Mouse (Mus musculus) CD4-positive, CD25-positive, alpha-beta regulatory T cell, adult 4 months (primary cell): ENCODE results near the gene Gm20489. TPM values are rescaled to one million over a fixed set of nuclear protein-coding genes. Genes with fewer than 3 reads are reported as not detected.

ENCODE experiments used
- ATAC-seq: one replicate; pipeline ENCODE4 v1.8.0; 2017
- polyA plus RNA-seq, 2 experiments: library from polyadenylated mRNA; unstranded; fragments of 100-300 nt; shearing (Covaris generic); gene quantifications; one replicate each; pipeline ENCODE4 v1.2.1; 2017

The Gm20489 gene
- polyA plus RNA-seq, 2 experiments from 2014 or later, result 0.42 TPM; not detected in 1

DNA sequence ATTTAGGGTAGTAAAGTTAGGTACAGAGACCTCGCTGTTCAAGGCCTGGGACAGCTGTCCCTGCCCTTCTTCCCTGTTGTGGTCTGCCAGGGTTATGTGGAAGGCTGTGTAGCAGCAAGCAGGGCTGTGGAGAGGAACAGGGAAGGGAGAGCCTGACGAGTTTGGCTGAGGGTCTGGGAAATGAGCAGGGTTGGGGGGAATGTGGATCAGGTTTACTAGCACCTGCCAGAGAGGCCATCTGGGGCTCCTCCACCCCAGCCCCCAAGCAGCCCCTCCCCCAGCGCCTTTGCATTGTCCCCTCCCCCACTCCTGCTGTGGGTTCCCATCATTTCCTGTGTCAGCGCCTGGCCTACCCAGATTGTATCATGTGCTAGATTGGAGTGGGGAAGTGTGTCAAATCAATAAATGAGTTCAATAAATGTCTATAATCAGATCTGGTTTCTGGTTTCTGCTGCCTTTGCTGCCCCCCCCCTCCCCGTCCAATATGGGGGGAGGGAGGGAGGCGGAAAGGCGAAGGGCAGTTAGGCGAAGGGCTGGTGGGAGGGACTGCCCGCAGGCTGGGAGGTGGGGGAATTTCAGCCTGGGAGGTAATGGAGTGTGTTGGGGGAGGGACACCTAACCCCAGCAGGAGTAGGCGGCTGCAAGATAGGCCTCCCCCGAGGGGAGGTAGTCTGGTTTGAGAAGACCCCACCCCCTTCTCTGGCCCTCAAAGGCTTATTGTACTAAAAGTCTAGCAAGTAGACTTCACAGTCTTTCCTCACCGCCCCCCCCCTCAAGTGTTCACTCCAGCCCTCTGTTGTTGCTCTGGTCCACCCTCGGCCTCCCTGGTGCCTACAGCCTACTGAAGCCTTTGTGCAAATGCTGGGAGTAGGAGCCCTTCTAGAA lies 8.1 kb downstream of the Gm20489 start:
- ATAC-seq, result peak; percentile 26

DNA sequence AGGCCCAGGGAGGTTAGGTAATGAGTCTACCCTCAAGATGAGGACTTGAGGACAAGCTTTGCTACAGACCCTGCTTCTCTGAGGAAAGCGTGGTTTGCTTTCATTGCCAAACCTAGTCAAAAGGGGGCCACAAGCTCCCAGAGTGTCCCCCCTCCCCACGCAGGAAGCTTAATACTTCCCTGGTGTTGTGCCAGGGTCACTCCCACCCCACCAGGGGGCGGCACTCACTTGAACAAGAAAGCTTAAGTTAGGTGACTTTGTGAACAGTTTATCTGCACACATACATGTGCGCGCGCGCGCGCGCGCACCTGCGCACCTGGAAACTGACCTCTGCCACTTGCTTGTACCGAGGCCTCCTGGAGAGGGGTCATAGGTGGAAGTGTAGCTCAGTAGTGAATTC lies 12.2 kb downstream of the Gm20489 start:
- no peak for ATAC-seq

DNA sequence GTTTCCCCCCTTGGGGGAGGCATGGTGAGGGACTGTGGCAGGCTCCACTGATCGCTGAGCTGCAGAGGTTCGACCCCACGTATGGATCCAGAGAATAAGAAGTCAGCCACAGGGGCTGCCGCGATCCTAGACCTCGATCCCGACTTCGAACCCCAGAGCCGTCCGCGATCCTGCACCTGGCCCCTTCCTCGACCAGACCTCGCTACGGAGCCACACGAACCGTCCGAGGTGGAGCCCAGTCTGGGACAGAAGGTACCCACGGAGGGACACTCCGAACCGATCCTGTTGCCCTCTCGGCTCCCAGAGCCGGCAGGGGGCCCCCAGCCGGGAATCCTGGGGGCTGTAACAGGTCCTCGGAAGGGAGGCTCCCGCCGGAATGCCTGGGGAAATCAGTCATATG lies 14.1 kb downstream of the Gm20489 start:
- ATAC-seq, result peak; percentile 16

DNA sequence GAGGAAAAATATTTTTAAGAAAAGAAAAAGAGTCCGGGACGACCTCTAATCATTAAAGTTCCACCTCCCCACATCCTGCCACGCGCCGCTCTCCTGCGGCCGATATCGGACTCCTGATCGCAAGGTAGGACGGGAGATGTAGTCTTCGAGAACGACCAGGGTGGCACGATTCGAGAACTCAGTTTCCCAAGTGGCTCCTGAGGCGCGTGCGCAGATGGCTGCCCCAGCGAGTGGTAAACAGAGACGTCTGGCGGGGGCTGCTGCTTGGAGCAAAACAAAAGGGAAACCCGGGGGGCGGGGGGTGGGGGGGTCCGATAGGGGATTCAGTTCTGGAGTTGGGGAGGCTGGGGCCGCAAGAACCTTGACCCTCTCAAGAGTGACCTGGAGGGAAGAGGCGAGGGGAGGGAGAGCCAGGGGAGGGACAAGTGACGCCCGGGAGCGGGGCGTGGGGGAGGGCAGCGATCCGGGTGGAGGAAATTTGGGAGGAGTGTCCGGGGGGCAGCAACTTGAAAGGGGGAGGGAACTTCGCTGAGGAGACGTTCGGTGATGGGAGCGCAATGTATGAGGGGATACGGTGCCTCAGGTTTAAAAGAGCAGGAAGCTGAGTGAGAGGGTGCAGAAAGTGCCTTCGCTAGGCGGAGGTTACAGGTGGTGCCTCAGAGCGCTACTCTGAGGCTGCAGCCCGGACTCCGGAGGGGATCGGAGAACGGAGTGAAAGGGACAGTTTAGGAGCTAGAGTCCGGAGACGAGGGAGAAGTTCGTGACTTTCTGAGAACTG lies 14.7 kb downstream of the Gm20489 start, which contains the start of gene Foxo4:
Foxo4 (plus strand) TSS at position 577 of the 778 bp plus-strand sequence.
- ATAC-seq, result peak; percentile 78

DNA sequence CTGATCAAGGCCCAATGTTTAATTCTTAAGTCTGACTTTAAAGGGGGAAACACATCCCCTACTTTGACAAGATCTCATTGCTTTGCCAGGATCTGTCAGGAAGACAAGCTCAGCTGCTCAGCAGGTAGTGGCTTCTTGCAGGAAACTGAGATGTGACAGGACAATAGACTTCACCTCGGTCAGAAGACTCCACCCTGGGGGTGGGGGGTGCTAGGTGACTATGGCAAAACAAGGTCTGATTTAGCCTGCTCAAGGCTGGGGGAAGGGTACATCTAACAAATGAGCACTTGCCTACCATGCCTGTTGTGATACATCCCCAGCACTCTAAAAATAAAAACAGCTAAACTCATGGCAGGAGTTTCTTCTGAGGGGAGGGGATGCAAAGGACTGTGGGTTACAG lies 23.8 kb downstream of the Gm20489 start:
- no peak for ATAC-seq

DNA sequence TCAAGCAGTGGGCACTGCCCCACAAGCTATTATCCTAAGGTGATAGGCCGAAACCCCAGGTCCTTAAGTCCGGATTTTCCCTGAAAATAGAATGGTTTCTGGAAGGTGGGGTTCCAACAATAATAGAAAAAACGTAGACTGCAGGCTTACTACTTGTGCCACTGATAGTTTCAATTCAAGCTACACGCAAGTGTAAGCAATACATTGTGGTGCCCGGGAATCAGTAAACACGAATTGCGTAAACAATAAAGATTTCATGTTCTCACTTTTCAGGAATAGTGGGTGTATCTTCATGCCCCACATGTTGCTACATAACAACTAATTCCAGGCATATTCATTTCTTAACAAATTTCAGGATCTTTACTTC lies 46.0 kb downstream of the Gm20489 start:
- ATAC-seq, result no peak

DNA sequence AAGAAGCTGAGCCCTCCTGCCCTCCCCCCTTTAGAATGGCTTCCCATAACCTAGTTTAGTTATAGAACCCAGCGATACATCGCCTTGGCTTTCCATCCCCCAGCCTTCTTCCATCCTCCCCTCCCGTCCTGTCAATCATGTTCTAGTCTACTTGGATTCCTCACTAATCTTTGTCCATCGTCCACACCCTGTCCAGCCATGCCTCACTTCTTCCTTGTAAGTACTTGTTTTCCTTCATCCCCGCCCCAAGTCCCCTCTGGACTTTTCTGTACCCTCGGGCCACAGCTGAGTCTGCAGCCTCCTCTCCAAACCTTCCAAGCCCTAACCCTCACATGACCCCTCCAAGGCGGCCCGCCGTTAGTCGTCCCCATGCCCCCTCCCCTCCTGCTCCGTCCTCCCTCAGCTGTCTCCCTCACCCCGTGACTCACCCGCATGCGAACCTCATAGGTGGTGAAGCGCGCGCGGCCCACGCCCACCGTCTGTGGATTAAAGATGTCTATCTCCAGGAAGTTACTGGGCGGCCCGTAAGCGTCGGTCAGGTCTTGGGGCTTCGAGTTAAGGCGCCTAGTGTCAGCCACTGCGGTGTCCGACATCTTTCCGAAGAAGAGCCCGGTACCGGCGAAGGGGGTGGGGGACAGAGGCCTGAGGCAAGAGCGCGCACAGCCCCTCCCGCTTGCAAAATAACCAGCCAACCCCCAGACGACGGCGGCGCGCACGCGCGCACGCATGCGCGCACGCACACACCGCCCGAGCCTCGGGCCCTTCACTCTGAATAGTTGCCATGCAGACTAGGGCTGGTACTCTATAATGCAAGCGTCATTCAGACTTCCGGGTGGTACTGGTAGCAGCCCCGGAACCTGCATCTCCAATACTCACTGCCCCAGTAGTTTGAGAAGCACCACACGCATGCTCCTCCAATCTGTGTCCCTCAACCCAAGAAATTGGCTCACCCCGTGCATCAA lies 46.7 kb downstream of the Gm20489 start, which contains the start of gene Snx12:
Snx12 (minus strand) TSS at position 730 of the 962 bp plus-strand sequence.
- peak; percentile 91 for ATAC-seq

Other genes with a start within 250 kb of the Gm20489 start
- not detected for gene Tex11, start 209.4 kb downstream of the Gm20489 start, polyA plus RNA-seq
- under 1 TPM in 1 of 2 experiments, not detected in 1; 0.43 TPM for gene Slc7a3, start 183.0 kb downstream of the Gm20489 start, polyA plus RNA-seq
- gene Snx12, start 46.5 kb downstream of the Gm20489 start, polyA plus RNA-seq, result 10 to 100 TPM; 42.7 to 57.1 TPM
- 1 to 10 TPM; 4.8 to 6.0 TPM for gene Foxo4, start 14.5 kb downstream of the Gm20489 start, polyA plus RNA-seq
- gene Gm614, start 5.0 kb downstream of the Gm20489 start, polyA plus RNA-seq, result 1 to 10 TPM; 1.7 to 2.9 TPM
- gene Il2rg, start 768 bp downstream of the Gm20489 start, polyA plus RNA-seq, result 1,000 to 10,000 TPM; 2,002 to 2,386 TPM
- gene Med12, start 5.0 kb upstream of the Gm20489 start, polyA plus RNA-seq, result 10 to 100 TPM; 72.2 to 98.1 TPM
- gene Nlgn3, start 30.1 kb upstream of the Gm20489 start, polyA plus RNA-seq, result under 1 TPM; 0.11 to 0.37 TPM
- not detected for gene Gjb1, start 107.4 kb upstream of the Gm20489 start, polyA plus RNA-seq
- 10 to 100 TPM; 13.1 to 21.1 TPM for gene Zmym3, start 151.8 kb upstream of the Gm20489 start, polyA plus RNA-seq
- 100 to 1,000 TPM; 348 to 429 TPM for gene Nono, start 160.3 kb upstream of the Gm20489 start, polyA plus RNA-seq
- gene Itgb1bp2, start 180.1 kb upstream of the Gm20489 start, polyA plus RNA-seq, result 1 to 10 TPM in 1 of 2 experiments, under 1 TPM in 1; 0.98 to 1.2 TPM